Mouse (Mus musculus) myocyte (in vitro differentiated cells): Measurements from ENCODE around the gene Klhl8.

Source experiments
- POLR2A ChIP-seq: IDR thresholded peaks from one replicate; pipeline ENCODE4 v1.6.1; 2011; ENCODE audit warnings: low read depth, mild to moderate bottlenecking, control low read depth, moderate library complexity; ENCODE audit not compliant: insufficient read length
- POLR2AphosphoS2 ChIP-seq: IDR thresholded peaks from one replicate; pipeline ENCODE4 v1.6.1; 2011; ENCODE audit warnings: low read depth, control low read depth; ENCODE audit not compliant: insufficient read length
- USF1 ChIP-seq: IDR thresholded peaks from one replicate; pipeline ENCODE4 v1.6.1; 2011; ENCODE audit warnings: low read depth, mild to moderate bottlenecking, control low read depth, moderate library complexity

GRCm38 (mm10) chr5:103930511-103930910 is 19.5 kb upstream of the Klhl8 start:
- TF ChIP-seq POLR2AphosphoS2, result no peak
- no peak for TF ChIP-seq POLR2A
- TF ChIP-seq USF1, result no peak
